Mouse (Mus musculus) cerebellum, postnatal 36 days (tissue): ENCODE data around the gene Gm26741.

ENCODE experiments used
- DNase-seq, 2 experiments: peaks; one replicate each; pipeline ENCODE4 v3.0.0; 2021 to 2022; ENCODE audit warnings: mixed read lengths in 2 of 2

Gm26741 gene

GRCm38 (mm10) chr10:52391208-52391607 lies 32.6 kb downstream of the Gm26741 start:
- no peak for DNase-seq

- DNase-seq = no peak
These were observed 38.1 kb downstream of the Gm26741 start for GRCm38 (mm10) chr10:52396647-52397046.

GRCm38 (mm10) chr10:52398715-52399114 lies 40.1 kb downstream of the Gm26741 start:
- DNase-seq = no peak

GRCm38 (mm10) chr10:52399722-52400121 lies 41.2 kb downstream of the Gm26741 start:
- DNase-seq = no peak

GRCm38 (mm10) chr10:52405160-52405559 lies 46.6 kb downstream of the Gm26741 start:
- DNase-seq = no peak

- no peak for DNase-seq
These were observed 49.0 kb downstream of the Gm26741 start for GRCm38 (mm10) chr10:52407526-52407925.
